Mouse (Mus musculus) left cerebral cortex, postnatal 10 days (tissue): ENCODE results near the gene Zbtb20. TPM values are rescaled to one million over a fixed set of nuclear protein-coding genes. Genes with fewer than 3 reads are reported as not detected.

Experiments used
- DNase-seq, 2 experiments: peaks; one replicate each; pipeline ENCODE4 v3.0.0; 2021 to 2022; ENCODE audit warnings: low spot score in 2 of 2, mixed read lengths in 1 of 2; ENCODE audit errors: extremely low spot score in 1 of 2
- intact Hi-C: fragments of 180-260 bp; cut with DNase I; formaldehyde crosslinking; loops from one replicate; pipeline ENCODE4 v1.15.1; 2025
- total RNA-seq, 2 experiments: library from RNA; stranded (reverse); gene quantifications; 2 replicates each; pipeline ENCODE4 v1.2.3; 2021

The Zbtb20 gene
- total RNA-seq, 2 experiments from 2014 or later: 41.7 to 50.4 TPM

GRCm38 (mm10) chr16:43130583-43130982, 254.9 kb downstream of the Zbtb20 start:
- intact Hi-C loops: no loop called here
- DNase-seq: peak in 1 of 2 experiments; percentile 27

GRCm38 (mm10) chr16:43131077-43131476, 255.4 kb downstream of the Zbtb20 start:
- intact Hi-C loops: no loop called here
- DNase-seq: no peak

- intact Hi-C loops: no loop called here
- peak in 1 of 2 experiments; percentile 13 for DNase-seq
These were observed 292.8 kb downstream of the Zbtb20 start for GRCm38 (mm10) chr16:43168506-43168905.

- no peak for DNase-seq
- intact Hi-C loops: no loop called here
These were observed 293.7 kb downstream of the Zbtb20 start for GRCm38 (mm10) chr16:43169273-43169905.

GRCm38 (mm10) chr16:43172139-43172538, 296.5 kb downstream of the Zbtb20 start:
- DNase-seq: no peak
- intact Hi-C loops: no loop called here

GRCm38 (mm10) chr16:43172912-43173311, 297.2 kb downstream of the Zbtb20 start:
- intact Hi-C loops: no loop called here
- DNase-seq: no peak

- DNase-seq: no peak
- intact Hi-C loops: no loop called here
These were observed 299.1 kb downstream of the Zbtb20 start for GRCm38 (mm10) chr16:43174815-43175214.

GRCm38 (mm10) chr16:43181038-43181437, 305.4 kb downstream of the Zbtb20 start:
- intact Hi-C loops: no loop called here
- no peak for DNase-seq

GRCm38 (mm10) chr16:43190390-43190789, 314.7 kb downstream of the Zbtb20 start:
- intact Hi-C loops: no loop called here
- DNase-seq: no peak

- intact Hi-C loops: no loop called here
These were observed 315.6 kb downstream of the Zbtb20 start for GRCm38 (mm10) chr16:43191060-43191850.

GRCm38 (mm10) chr16:43193631-43194239, 318.1 kb downstream of the Zbtb20 start:
- DNase-seq: no peak
- intact Hi-C loops: no loop called here

More at GRCm38 (mm10) chr16:43191060-43191850, 315.6 kb downstream of the Zbtb20 start:
- DNase-seq: no peak

- intact Hi-C loops: no loop called here
- DNase-seq: no peak
These were observed 341.8 kb downstream of the Zbtb20 start for GRCm38 (mm10) chr16:43217336-43218006.

- intact Hi-C loops: no loop called here
- DNase-seq: no peak
These were observed 343.7 kb downstream of the Zbtb20 start for GRCm38 (mm10) chr16:43219367-43219766.

GRCm38 (mm10) chr16:43221313-43221712, 345.6 kb downstream of the Zbtb20 start:
- no peak for DNase-seq
- intact Hi-C loops: no loop called here

- no peak for DNase-seq
These were observed 354.6 kb downstream of the Zbtb20 start for GRCm38 (mm10) chr16:43230253-43230652.

GRCm38 (mm10) chr16:43234249-43234648, 358.6 kb downstream of the Zbtb20 start:
- DNase-seq: no peak
- intact Hi-C loops: no loop called here

More at GRCm38 (mm10) chr16:43230253-43230652, 354.6 kb downstream of the Zbtb20 start:
- intact Hi-C loops: no loop called here

GRCm38 (mm10) chr16:43235317-43235716, 359.6 kb downstream of the Zbtb20 start:
- intact Hi-C loops: no loop called here
- DNase-seq: no peak

- no peak for DNase-seq
- intact Hi-C loops: no loop called here
These were observed 360.1 kb downstream of the Zbtb20 start for GRCm38 (mm10) chr16:43235721-43236159.

- no peak for DNase-seq
- intact Hi-C loops: no loop called here
These were observed 361.9 kb downstream of the Zbtb20 start for GRCm38 (mm10) chr16:43237551-43237950.
